Mouse (Mus musculus) forebrain, postnatal 0 days (tissue): Measurements from ENCODE around the gene Fnip2. TPM values are rescaled to one million over a fixed set of nuclear protein-coding genes. Genes with fewer than 3 reads are reported as not detected.
"Not testable (repeated sequence)": the region's sequence is repeated elsewhere in the genome, so short reads cannot be mapped to it uniquely, and the experiment has no call there.

Source experiments
- ATAC-seq: fragments of 200-750 bp; cut with Nextera tagmentation; 2 replicates; pipeline ENCODE4 v1.8.0; 2017; ENCODE audit warnings: mild to moderate bottlenecking, moderate library complexity
- DNase-seq: peaks from one replicate; pipeline ENCODE4 v3.0.0-alpha.2; 2015
- H3K27ac ChIP-seq: fragments of 300-500 bp; sonication (generic); 2 replicates; pipeline ENCODE4 v1.5.1; 2014; ENCODE audit warnings: low read depth, mild to moderate bottlenecking, antibody characterized with exemption, low read length, moderate library complexity, mixed read lengths
- H3K27me3 ChIP-seq: fragments of 300-500 bp; sonication (generic); 2 replicates; pipeline ENCODE4 v1.6.1; 2014; ENCODE audit warnings: mild to moderate bottlenecking, low read length, mixed read lengths; ENCODE audit not compliant: insufficient read depth
- H3K36me3 ChIP-seq: fragments of 300-500 bp; sonication (generic); 2 replicates; pipeline ENCODE4 v1.6.1; 2014; ENCODE audit warnings: mild to moderate bottlenecking, moderate library complexity; ENCODE audit not compliant: insufficient read depth
- H3K4me1 ChIP-seq: fragments of 300-500 bp; sonication (generic); 2 replicates; pipeline ENCODE4 v1.6.1; 2014; ENCODE audit warnings: antibody characterized with exemption; ENCODE audit not compliant: insufficient read depth
- H3K4me2 ChIP-seq: fragments of 300-500 bp; sonication (generic); 2 replicates; pipeline ENCODE4 v1.6.1; 2014; ENCODE audit warnings: low read depth, mild to moderate bottlenecking, moderate library complexity
- H3K4me3 ChIP-seq: fragments of 300-500 bp; sonication (generic); 2 replicates; pipeline ENCODE4 v1.5.1; 2014; ENCODE audit warnings: low read depth, low read length, mixed read lengths
- H3K9ac ChIP-seq: fragments of 300-500 bp; sonication (generic); 2 replicates; pipeline ENCODE4 v1.6.1; 2014; ENCODE audit warnings: mild to moderate bottlenecking
- H3K9me3 ChIP-seq: fragments of 300-500 bp; sonication (generic); 2 replicates; pipeline ENCODE4 v1.6.1; 2016; ENCODE audit warnings: low read length
- CTCF ChIP-seq: sonication (generic); IDR thresholded peaks from 2 replicates; pipeline ENCODE4 v1.5.1; 2016; ENCODE audit warnings: antibody characterized with exemption, control low read depth, low read depth
- WGBS: fragments of 180-500 bp; shearing (Covaris S2); extraction: QIAGEN DNeasy Blood & Tissue Kit; methylation state at CpG from one replicate; pipeline ENCODE4 v1.1.7; 2014; 5-methylcytosine and 5-hydroxymethylcytosine counted together
- polyA plus RNA-seq: library from polyadenylated mRNA; unstranded; fragments of >200 nt; fragmentation: Nextera tagmentation; extraction: Ambion mirVana; gene quantifications from 2 replicates; pipeline ENCODE4 v1.2.1, GENCODE M21; 2015
- total RNA-seq: library from RNA; depleted of rRNA; stranded (reverse); fragments of >200 nt; gene quantifications from 2 replicates; pipeline ENCODE4 v1.2.3, GENCODE M21; 2014

The Fnip2 gene
- total and polyA plus RNA-seq, 2 experiments from 2014 or later: 5.1 to 37.7 TPM

- Histone ChIP-seq H3K4me1 (0 out of 2 replicates have a peak, but pooled peaks cover 4% of the 10 kb centered on the region), H3K4me3 (no peak overlapping the region), H3K9ac (no peak overlapping the region), H3K36me3 (no peaks in the 10 kb centered on the region), H3K9me3 (no peaks in the 10 kb centered on the region), H3K4me2 (no peak overlapping the region), H3K27ac (no peak overlapping the region), H3K27me3 (no peaks in the 10 kb centered on the region)
- whole genome bisulfite sequencing: 86% methylated on average over 3 of the region's 3 CpGs
- no peak for TF ChIP-seq CTCF
- DNase-seq: no peak
- ATAC-seq: no peak
Measured at GRCm38 (mm10) chr3:79574336-79574735, 6.7 kb upstream of the Fnip2 start.

GRCm38 (mm10) chr3:79573376-79573775 lies 5.8 kb upstream of the Fnip2 start:
- WGBS: 94% methylated on average over 5 of the region's 5 CpGs
- not testable (repeated sequence) for ATAC-seq, H3K9me3 ChIP-seq, H3K9ac ChIP-seq, H3K27me3 ChIP-seq, H3K4me1 ChIP-seq, H3K27ac ChIP-seq, H3K36me3 ChIP-seq, H3K4me3 ChIP-seq, H3K4me2 ChIP-seq, DNase-seq

- TF ChIP-seq CTCF: no peak
- Histone ChIP-seq H3K27ac (no peak overlapping the region), H3K9me3 (no peaks in the 10 kb centered on the region), H3K4me2 (no peak overlapping the region), H3K4me3 (no peak overlapping the region), H3K27me3 (no peaks in the 10 kb centered on the region), H3K36me3 (no peaks in the 10 kb centered on the region), H3K4me1 (0 out of 2 replicates have a peak, but pooled peaks cover 4% of the 10 kb centered on the region), H3K9ac (no peak overlapping the region)
- no peak for ATAC-seq
- 82% methylated on average over 3 of the region's 3 CpGs for WGBS
- no peak for DNase-seq
Measured at GRCm38 (mm10) chr3:79572399-79572798, 4.8 kb upstream of the Fnip2 start.

- no peaks in the 10 kb centered on the region; the same call in 1 of the 2 replicates for H3K4me1 ChIP-seq
- no peak overlapping the region for H3K9ac ChIP-seq
- no peak for ATAC-seq
- H3K9me3 ChIP-seq: no peaks in the 10 kb centered on the region
- H3K27me3 ChIP-seq: no peaks in the 10 kb centered on the region
- WGBS: 87% methylated on average over 3 of the region's 3 CpGs
- TF ChIP-seq CTCF: no peak
- no peak overlapping the region for H3K4me3 ChIP-seq
- DNase-seq: no peak
- H3K27ac ChIP-seq: no peak overlapping the region
- no peak overlapping the region for H3K4me2 ChIP-seq
- H3K36me3 ChIP-seq: no peaks in the 10 kb centered on the region
Measured at GRCm38 (mm10) chr3:79569351-79569681, 1.7 kb upstream of the Fnip2 start.

DNA sequence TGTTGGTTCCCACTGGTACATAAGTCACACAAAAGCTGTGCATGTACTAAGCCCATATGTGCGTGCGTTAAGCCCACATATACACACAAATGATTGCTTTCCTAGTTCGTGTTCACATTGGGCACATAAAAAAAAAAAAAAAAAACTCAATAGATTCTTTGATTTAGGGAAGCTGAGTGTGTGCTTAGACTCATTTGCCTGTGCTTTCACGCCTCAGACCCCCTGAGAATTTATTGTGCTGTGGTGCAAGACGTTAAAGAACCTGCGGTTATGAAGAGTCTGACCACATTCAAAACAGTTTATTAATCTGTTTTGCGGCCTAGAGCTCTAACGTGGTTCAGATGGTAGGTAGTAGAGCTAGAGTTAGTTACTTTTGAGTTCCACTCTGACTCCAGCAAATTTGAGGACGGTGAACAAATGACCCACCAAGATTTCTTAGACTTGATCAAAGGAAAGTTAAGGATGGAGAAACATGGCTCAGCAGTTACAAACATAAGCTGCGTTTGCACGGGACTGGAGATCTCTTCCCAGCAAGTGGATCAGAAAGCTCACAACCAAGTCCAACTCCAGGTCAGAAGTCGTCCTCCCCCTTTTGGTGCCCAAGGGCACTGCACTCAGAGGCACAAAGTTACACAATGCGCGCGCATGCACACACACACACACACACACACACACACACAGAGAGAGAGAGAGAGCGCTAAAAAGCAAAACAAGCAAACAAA lies 1.2 kb upstream of the Fnip2 start:
- H3K27ac ChIP-seq: no peak overlapping the region
- WGBS: 80% methylated on average over 16 of the region's 16 CpGs

GRCm38 (mm10) chr3:79566716-79567691 lies 592 bp downstream of the Fnip2 start:
- peak; percentile 6; the same call in 1 of the 2 replicates for ATAC-seq

More for the DNA sequence above, 1.2 kb upstream of the Fnip2 start:
- no peaks in the 10 kb centered on the region for H3K36me3 ChIP-seq
- no peaks in the 10 kb centered on the region for H3K27me3 ChIP-seq
- H3K9me3 ChIP-seq: no peaks in the 10 kb centered on the region
- no peak; the same call in 1 of the 2 replicates for TF ChIP-seq CTCF
- no peaks in the 10 kb centered on the region; the same call in 1 of the 2 replicates for H3K4me1 ChIP-seq
- no peak for DNase-seq
- H3K9ac ChIP-seq: no peak overlapping the region
- no peak for ATAC-seq
- H3K4me2 ChIP-seq: peak overlapping the region; percentile 62; the same call in 1 of the 2 replicates
- H3K4me3 ChIP-seq: no peak overlapping the region

More at GRCm38 (mm10) chr3:79566716-79567691, 592 bp downstream of the Fnip2 start:
- Histone ChIP-seq H3K4me3 (peak overlapping the region; percentile 86), H3K9me3 (no peaks in the 10 kb centered on the region), H3K9ac (peak overlapping the region; percentile 86), H3K4me2 (peak overlapping the region; percentile 62), H3K4me1 (no peaks in the 10 kb centered on the region; the same call in 1 of the 2 replicates), H3K36me3 (no peaks in the 10 kb centered on the region), H3K27me3 (no peaks in the 10 kb centered on the region), H3K27ac (peak overlapping the region; percentile 84)
- 6% methylated on average over 46 of the region's 60 CpGs for WGBS
- no peak for TF ChIP-seq CTCF
- peak; percentile 51 for DNase-seq
